Mouse (Mus musculus): ENCODE results near the gene D430041D05Rik. TPM values are rescaled to one million over a fixed set of nuclear protein-coding genes. Genes with fewer than 3 reads are reported as not detected.

D430041D05Rik gene
- not detected for polyA plus RNA-seq (2017; shearing (Covaris generic))

GRCm38 (mm10) chr2:104410963-104411545, at the start of gene D430041D05Rik:
Gene D430041D05Rik (minus strand): TSS chr2:104411013.

DNA sequence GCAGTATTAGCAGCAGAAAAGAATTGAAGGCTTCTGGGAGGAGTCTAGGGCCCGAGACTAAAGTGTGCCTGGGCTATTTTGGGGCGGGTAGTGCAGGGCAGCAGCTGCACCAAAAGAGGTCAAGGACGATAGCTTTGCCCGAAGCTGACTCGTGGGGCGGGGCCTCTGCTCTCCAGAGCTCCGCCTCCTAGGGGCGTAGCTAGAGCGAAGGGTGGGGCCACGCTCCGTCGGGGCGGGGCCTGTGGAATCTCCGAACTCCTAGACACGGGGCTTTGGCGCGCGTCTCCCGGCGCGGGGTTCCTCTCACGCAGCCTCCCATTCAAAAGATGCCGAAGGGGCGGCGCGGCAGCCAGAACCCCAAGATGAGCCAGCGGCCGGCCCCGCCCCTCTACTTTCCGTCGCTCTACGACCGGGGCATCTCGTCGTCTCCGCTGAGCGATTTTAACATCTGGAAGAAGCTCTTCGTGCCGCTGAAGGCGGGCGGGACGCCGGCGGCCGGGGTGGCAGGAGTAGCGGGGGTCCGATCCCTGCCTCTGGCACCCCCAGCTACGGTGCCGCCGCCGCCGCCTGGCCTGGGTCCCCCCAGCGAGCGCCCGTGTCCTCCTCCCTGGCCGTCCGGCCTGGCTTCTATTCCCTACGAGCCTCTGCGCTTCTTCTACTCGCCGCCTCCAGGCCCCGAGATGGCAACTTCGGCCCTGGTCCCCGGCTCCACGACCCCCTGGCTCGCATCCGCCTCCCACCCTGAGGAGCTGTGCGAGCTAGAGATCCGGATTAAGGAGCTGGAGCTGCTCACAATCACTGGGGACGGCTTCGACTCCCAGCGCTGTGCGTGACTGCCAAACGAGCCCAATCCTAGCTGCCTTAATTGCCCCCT, 288.1 kb downstream of the D430041D05Rik start, which contains the start of gene A930018P22Rik:
A930018P22Rik (plus strand) TSS at position 265 of the 874 bp plus-strand sequence.

DNA sequence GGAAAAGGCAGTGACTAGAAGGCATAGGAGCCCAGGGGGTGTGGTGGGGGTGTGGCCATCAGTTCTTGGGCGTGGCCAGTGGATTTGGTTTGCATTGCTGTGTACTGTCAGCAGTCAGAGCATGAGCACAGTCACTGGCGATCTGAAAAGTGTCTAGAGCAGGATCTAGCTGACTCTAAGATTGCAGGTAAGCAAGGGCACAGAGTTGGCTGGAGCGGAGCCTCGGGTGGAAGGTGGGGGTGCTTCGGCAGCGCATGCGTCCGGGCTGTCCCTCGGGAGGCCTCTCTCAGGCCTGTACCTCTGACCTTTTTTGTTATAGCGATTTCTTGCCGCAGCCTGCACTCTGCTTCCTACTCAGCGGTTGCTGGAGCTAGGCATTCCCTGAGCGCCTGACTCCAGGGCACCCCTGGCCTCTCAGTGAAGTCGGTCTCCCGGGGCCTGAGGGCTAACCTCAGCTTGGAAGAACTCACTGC, 315.0 kb downstream of the D430041D05Rik start, which contains the start of gene Cd59a:
Cd59a (plus strand) TSS at position 61 of the 473 bp plus-strand sequence.

Other genes with a start within 250 kb of the D430041D05Rik start
- 46.2 TPM for gene Hipk3, start 83.4 kb upstream of the D430041D05Rik start, polyA plus RNA-seq (2017; shearing (Covaris generic))
- gene Cstf3, start 179.5 kb upstream of the D430041D05Rik start, polyA plus RNA-seq (2017; shearing (Covaris generic)): 47.9 TPM

Data from effector memory CD4-positive, alpha-beta T cell, adult 5 months (primary cell).